ENCODE assay signal across 13 mouse cellular contexts in the genomic region with DNA sequence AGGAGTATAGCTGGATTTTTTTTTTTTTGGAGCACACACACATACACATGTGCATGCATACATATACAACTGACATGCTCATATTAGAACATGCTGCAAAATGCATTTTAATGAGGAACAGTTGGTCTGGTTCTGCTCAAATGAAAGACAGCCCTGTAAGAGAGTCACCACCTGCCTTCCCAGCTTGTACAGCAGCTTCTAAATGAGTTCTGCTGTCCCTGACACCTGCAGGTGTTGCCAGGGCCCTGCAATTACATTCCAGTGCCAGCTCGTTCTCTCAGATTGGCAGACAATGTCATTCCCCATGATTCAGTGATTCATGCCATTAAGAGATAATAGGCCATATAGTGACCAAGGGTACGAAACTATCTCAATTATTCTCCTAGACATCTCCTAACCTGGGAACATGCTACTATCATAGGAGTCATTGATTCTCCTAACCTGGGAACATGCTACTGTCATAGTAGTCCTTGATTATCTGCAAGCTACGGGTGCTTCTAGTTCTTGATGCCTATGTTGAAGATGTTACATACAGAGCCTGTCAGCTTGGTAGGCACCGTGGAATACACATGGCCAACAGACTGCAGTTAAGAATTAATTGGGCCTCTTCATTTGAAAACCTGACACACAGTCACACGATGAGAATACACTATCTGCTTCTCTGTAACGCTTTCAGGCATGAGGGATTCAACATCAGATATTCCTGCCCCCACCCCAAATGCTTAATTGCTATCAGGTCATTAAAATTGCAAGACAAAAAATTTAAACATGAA.
DNase-seq lines count a peak whose midpoint lies in the region; ATAC-seq lines count a peak whose summit lies in the region.
"Had no signal": no experiment of that assay in that cellular context is flagged by ENCODE, and none has a peak within 500 bp of the region (broad histone marks: within the 10 kb centered on the region; RNA-seq: fewer than 3 reads in every experiment).

No protein-coding gene starts in this region.

- H3K27ac ChIP-seq in heart, embryonic 11.5 days (ENCODE audit: low read depth, low read length): no peak overlapping the region
- H3K27ac ChIP-seq: hindbrain, embryonic 12.5 days; limb, embryonic 13.5 days; stomach, embryonic 15.5 days had no signal

- WGBS in heart, embryonic 11.5 days (ENCODE audit: insufficient replicate concordance): 82% methylated on average over 6 of the region's 6 CpGs

- H3K4me3 ChIP-seq in heart, embryonic 11.5 days (ENCODE audit: low read depth, low read length): no peak overlapping the region
- H3K4me3 ChIP-seq: hindbrain, embryonic 12.5 days; limb, embryonic 13.5 days; stomach, embryonic 15.5 days had no signal

- no peak for ATAC-seq in heart, embryonic 11.5 days (replicated peaks; ENCODE audit: insufficient number of reproducible peaks, low FRiP score, low TSS enrichment)
- ATAC-seq in inflammation-experienced regulatory T-cells, adult 6 months: no peak
- ATAC-seq: activated CD4-positive, CD25-positive, alpha-beta regulatory T cell, adult 4 months had no signal

- H3K9ac ChIP-seq in heart, embryonic 11.5 days (ENCODE audit: low read depth, low read length): no peak overlapping the region
- H3K9ac ChIP-seq: hindbrain, embryonic 12.5 days; limb, embryonic 13.5 days; stomach, embryonic 15.5 days had no signal

- H3K4me2 ChIP-seq in heart, embryonic 11.5 days: no peak overlapping the region
- H3K4me2 ChIP-seq: hindbrain, embryonic 12.5 days; limb, embryonic 13.5 days; stomach, embryonic 15.5 days had no signal

- no peaks in the 10 kb centered on the region for H3K4me1 ChIP-seq in heart, embryonic 11.5 days (ENCODE audit: control insufficient read depth, insufficient read depth, low read length)
- H3K4me1 ChIP-seq: hindbrain, embryonic 12.5 days; limb, embryonic 13.5 days; stomach, embryonic 15.5 days had no signal

- no peaks in the 10 kb centered on the region for H3K27me3 ChIP-seq in heart, embryonic 11.5 days (ENCODE audit: control insufficient read depth, insufficient read depth, low read length)
- H3K27me3 ChIP-seq: hindbrain, embryonic 12.5 days; limb, embryonic 13.5 days; stomach, embryonic 15.5 days had no signal

- DNase-seq in heart, postnatal 10 days: peak; percentile 39 to 53
- DNase-seq in MN1 (ENCODE audit: low spot score): peak; percentile 11
- peak; percentile 73 for DNase-seq in brain, adult 2 months (ENCODE audit: low read depth, low spot score)
- DNase-seq in cerebellum, postnatal 25 days: peak; percentile 24 to 47
- DNase-seq in frontal cortex, postnatal 14 days (ENCODE audit: low spot score in 2 of 2): no peak
- DNase-seq: lung, postnatal 36 days; retina, postnatal 1 day had no signal

- intact Hi-C loops in heart, postnatal 10 days (cut with DNase I): no loop called here

- 0 out of 2 replicates have a peak, but pooled peaks cover 2% of the 10 kb centered on the region for H3K9me3 ChIP-seq in heart, embryonic 11.5 days (replicated peaks; ENCODE audit: control insufficient read depth, low read length)
- H3K9me3 ChIP-seq: hindbrain, embryonic 12.5 days; limb, embryonic 13.5 days; stomach, embryonic 15.5 days had no signal

- no peaks in the 10 kb centered on the region for H3K36me3 ChIP-seq in heart, embryonic 11.5 days (ENCODE audit: control insufficient read depth, insufficient read depth, low read length)
- H3K36me3 ChIP-seq: hindbrain, embryonic 12.5 days; limb, embryonic 13.5 days; stomach, embryonic 15.5 days had no signal

Comparison
In these comparisons a context has a peak if more than half of its experiments do, and no peak if none do; other contexts are left out.
1. DNase-seq: peak in heart, postnatal 10 days (2 of 2), MN1 (single experiment), brain, adult 2 months (single experiment) and cerebellum, postnatal 25 days (2 of 2); none in frontal cortex, postnatal 14 days (0 of 2).